Mouse (Mus musculus) forebrain, embryonic 12.5 days (tissue): ENCODE measurements around the gene Neurl4. TPM values are rescaled to one million over a fixed set of nuclear protein-coding genes. Genes with fewer than 3 reads are reported as not detected.

ENCODE experiments used
- ATAC-seq: fragments of 200-750 bp; cut with Nextera tagmentation; 2 replicates; pipeline ENCODE4 v1.8.0; 2017; ENCODE audit warnings: moderate TSS enrichment; ENCODE audit not compliant: low FRiP score
- H3K27ac ChIP-seq: fragments of 300-500 bp; sonication (generic); 2 replicates; pipeline ENCODE4 v1.5.1; 2016; ENCODE audit warnings: mild to moderate bottlenecking
- H3K27me3 ChIP-seq: fragments of 300-500 bp; sonication (generic); 2 replicates; pipeline ENCODE4 v1.6.1; 2016; ENCODE audit warnings: mild to moderate bottlenecking
- H3K36me3 ChIP-seq: fragments of 300-500 bp; sonication (generic); replicated peaks from 2 replicates; pipeline ENCODE4 v1.6.1; 2016; ENCODE audit warnings: mild to moderate bottlenecking
- H3K4me1 ChIP-seq: fragments of 300-500 bp; sonication (generic); 2 replicates; pipeline ENCODE4 v1.6.1; 2016
- H3K4me2 ChIP-seq: fragments of 300-500 bp; sonication (generic); 2 replicates; pipeline ENCODE4 v1.6.1; 2016; ENCODE audit warnings: mild to moderate bottlenecking, moderate library complexity
- H3K4me3 ChIP-seq: fragments of 300-500 bp; sonication (generic); replicated peaks from 2 replicates; pipeline ENCODE4 v1.5.1; 2016; ENCODE audit warnings: mild to moderate bottlenecking
- H3K9ac ChIP-seq: fragments of 300-500 bp; sonication (generic); 2 replicates; pipeline ENCODE4 v1.6.1; 2016; ENCODE audit warnings: mild to moderate bottlenecking
- H3K9me3 ChIP-seq: fragments of 300-500 bp; sonication (generic); 2 replicates; pipeline ENCODE4 v1.6.1; 2016
- WGBS: fragments of 180-500 bp; shearing (Covaris S2); methylation state at CpG from one replicate; pipeline ENCODE4 v1.1.7; 2016; 5-methylcytosine and 5-hydroxymethylcytosine counted together
- polyA plus RNA-seq: library from polyadenylated mRNA; unstranded; fragments of >200 nt; fragmentation: Nextera tagmentation; extraction: Ambion mirVana; gene quantifications from 2 replicates; pipeline ENCODE4 v1.2.1, GENCODE M21; 2016

Gene Neurl4
- polyA plus RNA-seq, 1 experiment from 2014 or later = 19.3 TPM

DNA sequence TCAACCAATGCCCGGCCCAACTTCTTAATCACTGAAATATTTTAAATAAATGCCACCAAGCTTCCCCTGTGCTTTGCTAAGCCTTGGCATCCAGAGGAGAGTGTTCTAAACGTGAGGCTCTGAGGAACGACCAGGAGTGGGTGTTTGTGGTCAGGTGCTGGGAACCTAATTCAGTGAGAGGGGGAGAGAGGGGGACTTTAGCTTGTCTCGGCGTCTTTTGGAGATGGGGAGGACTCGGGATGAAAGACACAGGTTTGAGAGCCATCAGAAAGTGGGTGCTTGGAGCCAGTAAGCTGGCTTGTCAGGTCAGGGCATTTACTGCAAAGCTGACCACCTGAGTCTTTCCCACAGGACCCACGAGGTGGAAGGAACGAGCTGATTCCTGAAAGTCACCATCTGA is 30.9 kb downstream of the Neurl4 start:
- H3K4me2 ChIP-seq = no peak overlapping the region

DNA sequence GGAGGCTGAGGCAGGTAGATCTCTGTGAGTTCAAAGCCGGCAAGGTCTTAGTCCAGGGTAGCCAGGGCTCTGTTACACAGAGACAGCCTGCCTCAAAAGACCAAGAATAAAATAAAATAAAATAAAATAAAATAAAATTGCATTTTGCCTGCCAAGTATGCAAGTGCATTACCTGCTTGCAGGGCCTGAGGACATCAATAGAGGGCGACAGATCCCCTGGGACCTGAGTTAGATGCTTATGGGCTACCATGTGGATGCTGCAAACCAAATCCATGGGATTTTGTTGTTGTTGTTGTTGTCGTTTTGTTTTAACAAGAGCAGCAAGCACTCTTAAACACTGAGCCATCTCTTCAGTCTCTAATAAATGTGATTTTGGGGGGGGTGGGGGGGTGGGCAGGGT is 31.4 kb downstream of the Neurl4 start:
- peaks cover 22% of the 10 kb centered on the region for H3K4me1 ChIP-seq
- no peak overlapping the region for H3K9ac ChIP-seq
- H3K27me3 ChIP-seq = peaks cover 20% of the 10 kb centered on the region
- no peak for ATAC-seq
- no peak overlapping the region for H3K4me3 ChIP-seq
- H3K27ac ChIP-seq = no peak overlapping the region
- H3K36me3 ChIP-seq = no peaks in the 10 kb centered on the region
- no peaks in the 10 kb centered on the region for H3K9me3 ChIP-seq
- WGBS = 37% methylated on average over 3 of the region's 3 CpGs
- no peak overlapping the region for H3K4me2 ChIP-seq

More for the DNA sequence above, 30.9 kb downstream of the Neurl4 start:
- Histone ChIP-seq H3K27me3 (peaks cover 15% of the 10 kb centered on the region), H3K4me3 (no peak overlapping the region), H3K27ac (no peak overlapping the region), H3K9ac (no peak overlapping the region), H3K9me3 (no peaks in the 10 kb centered on the region), H3K36me3 (no peaks in the 10 kb centered on the region), H3K4me1 (peaks cover 17% of the 10 kb centered on the region)
- ATAC-seq = no peak
- 79% methylated on average over 8 of the region's 8 CpGs for WGBS

- 78% methylated on average over 4 of the region's 4 CpGs for WGBS
- H3K27me3 ChIP-seq = peaks cover 28% of the 10 kb centered on the region
- H3K36me3 ChIP-seq = no peaks in the 10 kb centered on the region
- peaks cover 24% of the 10 kb centered on the region for H3K4me1 ChIP-seq
- H3K4me2 ChIP-seq = no peak overlapping the region
- H3K9ac ChIP-seq = no peak overlapping the region
- H3K9me3 ChIP-seq = no peaks in the 10 kb centered on the region
- ATAC-seq = no peak
- H3K27ac ChIP-seq = no peak overlapping the region
- no peak overlapping the region for H3K4me3 ChIP-seq
Observed at GRCm38 (mm10) chr11:69933066-69933465, 32.2 kb downstream of the Neurl4 start.

- Histone ChIP-seq H3K4me3 (peak overlapping the region; percentile 19), H3K27ac (peak overlapping the region; percentile 19; the same call in 1 of the 2 replicates), H3K9ac (no peak overlapping the region), H3K27me3 (peaks cover 39% of the 10 kb centered on the region), H3K36me3 (no peaks in the 10 kb centered on the region), H3K4me1 (peaks cover 24% of the 10 kb centered on the region), H3K9me3 (no peaks in the 10 kb centered on the region), H3K4me2 (peak overlapping the region; percentile 48)
- WGBS = under 1% methylated on average over 18 of the region's 18 CpGs
- ATAC-seq = peak; percentile 35; the same call in 1 of the 2 replicates
Observed at GRCm38 (mm10) chr11:69934169-69934568, 33.3 kb downstream of the Neurl4 start.

- H3K36me3 ChIP-seq = no peaks in the 10 kb centered on the region
- no peak overlapping the region for H3K27ac ChIP-seq
- peak overlapping the region; percentile 19; the same call in 1 of the 2 replicates for H3K4me3 ChIP-seq
- H3K27me3 ChIP-seq = peaks cover 41% of the 10 kb centered on the region
- no peaks in the 10 kb centered on the region for H3K9me3 ChIP-seq
- peaks cover 24% of the 10 kb centered on the region for H3K4me1 ChIP-seq
- H3K4me2 ChIP-seq = peak overlapping the region; percentile 48
- no peak for ATAC-seq
- 23% methylated on average over 6 of the region's 6 CpGs for WGBS
- no peak overlapping the region for H3K9ac ChIP-seq
Observed at GRCm38 (mm10) chr11:69934681-69935080, 33.8 kb downstream of the Neurl4 start.

DNA sequence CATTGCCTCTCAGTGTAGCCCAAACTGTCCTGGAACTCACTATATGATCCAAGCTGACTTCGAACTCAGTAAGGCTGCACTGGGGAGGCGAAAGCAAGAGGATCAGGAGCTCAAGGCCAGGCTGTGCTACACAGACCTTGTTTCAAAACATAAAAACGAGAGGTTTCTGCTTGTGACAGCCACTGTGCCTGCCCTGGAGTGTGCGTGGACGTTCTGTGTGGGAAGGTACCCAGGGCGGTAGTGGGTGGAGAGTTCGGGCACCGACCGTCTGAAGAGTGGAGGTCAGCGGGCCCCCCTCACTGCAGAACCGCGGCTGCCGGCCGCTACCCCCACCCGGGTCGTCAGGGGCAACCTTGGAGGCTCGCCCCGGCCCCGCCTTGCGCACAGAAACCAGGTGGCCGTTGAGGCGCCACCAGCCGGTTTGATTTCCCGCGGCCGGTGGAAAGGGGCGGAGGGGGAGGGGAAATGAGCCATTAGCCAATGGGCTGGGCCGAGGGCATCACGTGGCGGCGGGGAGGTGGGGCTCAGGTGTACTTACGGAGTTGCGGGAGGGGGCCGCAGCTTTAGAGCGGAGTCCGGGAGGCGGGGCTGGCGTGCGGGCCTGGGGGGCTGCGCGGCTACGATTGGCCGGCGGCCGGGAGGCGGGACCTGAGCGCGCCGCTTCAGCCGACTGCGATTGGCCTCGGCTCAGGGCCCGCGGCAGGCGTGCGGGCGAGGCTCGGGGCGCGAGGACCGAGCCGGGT is 34.4 kb downstream of the Neurl4 start, which contains the start of gene Ybx2:
Gene Ybx2 (plus strand): TSS at position 660 of the 743 bp plus-strand sequence.
- Histone ChIP-seq H3K9me3 (no peaks in the 10 kb centered on the region), H3K27me3 (peaks cover 41% of the 10 kb centered on the region), H3K9ac (peak within 1 kb of the TSS; percentile 70), H3K27ac (no peak within 1 kb of the TSS), H3K4me3 (peak within 1 kb of the TSS; percentile 63), H3K4me2 (peak within 1 kb of the TSS; percentile 100), H3K36me3 (no peaks in the 10 kb centered on the region), H3K4me1 (peaks cover 24% of the 10 kb centered on the region)
- WGBS = 2% methylated on average over 45 of the region's 62 CpGs
- peak; percentile 93 for ATAC-seq

GRCm38 (mm10) chr11:69936156-69936555 is 35.3 kb downstream of the Neurl4 start:
- Histone ChIP-seq H3K9ac (peak overlapping the region; percentile 70), H3K9me3 (no peaks in the 10 kb centered on the region), H3K4me1 (peaks cover 24% of the 10 kb centered on the region), H3K4me2 (peak overlapping the region; percentile 100), H3K4me3 (peak overlapping the region; percentile 63), H3K27ac (no peak overlapping the region), H3K27me3 (peaks cover 41% of the 10 kb centered on the region), H3K36me3 (no peaks in the 10 kb centered on the region)
- no peak for ATAC-seq
- WGBS = 2% methylated on average over 30 of the region's 30 CpGs

GRCm38 (mm10) chr11:69936714-69937347 is 36.0 kb downstream of the Neurl4 start:
- peaks cover 41% of the 10 kb centered on the region for H3K27me3 ChIP-seq
- peak overlapping the region; percentile 70; the same call in 1 of the 2 replicates for H3K9ac ChIP-seq
- H3K9me3 ChIP-seq = no peaks in the 10 kb centered on the region
- no peak overlapping the region for H3K27ac ChIP-seq
- WGBS = 47% methylated on average over 9 of the region's 9 CpGs
- H3K4me1 ChIP-seq = peaks cover 24% of the 10 kb centered on the region
- H3K36me3 ChIP-seq = no peaks in the 10 kb centered on the region
- H3K4me2 ChIP-seq = peak overlapping the region; percentile 100
- no peak for ATAC-seq
- peak overlapping the region; percentile 63 for H3K4me3 ChIP-seq

- ATAC-seq = no peak
- Histone ChIP-seq H3K4me1 (peaks cover 24% of the 10 kb centered on the region), H3K27me3 (peaks cover 41% of the 10 kb centered on the region), H3K4me3 (no peak overlapping the region), H3K36me3 (no peaks in the 10 kb centered on the region), H3K27ac (no peak overlapping the region), H3K9ac (0 out of 2 replicates have a peak overlapping the region, but pooled peaks have one; percentile 5), H3K4me2 (no peak overlapping the region), H3K9me3 (no peaks in the 10 kb centered on the region)
- WGBS = 49% methylated on average over 4 of the region's 4 CpGs
Observed at GRCm38 (mm10) chr11:69937385-69937784, 36.5 kb downstream of the Neurl4 start.

- no peak overlapping the region for H3K4me3 ChIP-seq
- no peak overlapping the region for H3K27ac ChIP-seq
- ATAC-seq = no peak
- 0 out of 2 replicates have a peak overlapping the region, but pooled peaks have one; percentile 5 for H3K9ac ChIP-seq
- peaks cover 24% of the 10 kb centered on the region for H3K4me1 ChIP-seq
- peaks cover 41% of the 10 kb centered on the region for H3K27me3 ChIP-seq
- no peaks in the 10 kb centered on the region; the same call in 1 of the 2 replicates for H3K36me3 ChIP-seq
- H3K9me3 ChIP-seq = no peaks in the 10 kb centered on the region
- no peak overlapping the region for H3K4me2 ChIP-seq
- WGBS = 78% methylated on average over 5 of the region's 5 CpGs
Observed at GRCm38 (mm10) chr11:69937834-69938233, 37.0 kb downstream of the Neurl4 start.

DNA sequence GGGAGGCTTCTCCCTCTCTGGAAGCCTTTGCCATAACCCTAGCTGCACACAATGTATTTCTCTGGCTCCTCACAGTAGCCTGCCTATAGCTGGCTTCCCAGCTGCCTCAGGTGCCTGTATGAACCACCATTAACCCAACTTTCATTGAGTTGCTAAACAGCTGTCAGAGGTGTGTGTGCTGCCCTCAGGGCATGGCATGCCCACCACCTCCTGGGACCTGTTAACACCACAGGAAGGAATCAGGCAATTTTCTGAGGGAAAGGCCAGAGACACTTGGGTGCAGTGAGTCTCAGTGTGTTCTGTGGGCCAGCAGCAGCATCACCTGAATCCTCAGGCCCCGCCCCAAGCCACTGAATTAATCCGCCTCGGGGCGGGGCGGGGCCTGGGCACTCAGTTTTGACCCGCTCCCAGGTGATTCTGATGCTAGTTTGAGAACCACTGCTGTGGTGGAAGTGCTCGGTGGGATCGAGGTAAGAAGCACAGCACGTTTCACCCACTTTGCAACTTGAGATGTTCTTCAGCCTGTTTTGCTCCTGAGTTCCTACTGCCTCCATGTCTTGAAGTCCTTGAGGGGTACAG is 37.6 kb downstream of the Neurl4 start:
- ATAC-seq = no peak
- no peak overlapping the region for H3K4me3 ChIP-seq
- H3K4me2 ChIP-seq = no peak overlapping the region
- H3K36me3 ChIP-seq = no peaks in the 10 kb centered on the region; the same call in 1 of the 2 replicates
- no peak overlapping the region for H3K9ac ChIP-seq
- no peak overlapping the region for H3K27ac ChIP-seq
- H3K4me1 ChIP-seq = peaks cover 24% of the 10 kb centered on the region
- H3K9me3 ChIP-seq = no peaks in the 10 kb centered on the region
- 31% methylated on average over 9 of the region's 9 CpGs for WGBS
- H3K27me3 ChIP-seq = peaks cover 41% of the 10 kb centered on the region

GRCm38 (mm10) chr11:69939181-69939580 is 38.3 kb downstream of the Neurl4 start:
- no peaks in the 10 kb centered on the region for H3K9me3 ChIP-seq
- no peak overlapping the region for H3K27ac ChIP-seq
- no peak overlapping the region for H3K4me3 ChIP-seq
- H3K9ac ChIP-seq = no peak overlapping the region
- H3K4me2 ChIP-seq = no peak overlapping the region
- WGBS = 72% methylated on average over 5 of the region's 5 CpGs
- peaks cover 41% of the 10 kb centered on the region for H3K27me3 ChIP-seq
- peaks cover 5% of the 10 kb centered on the region for H3K36me3 ChIP-seq
- ATAC-seq = no peak
- H3K4me1 ChIP-seq = peaks cover 24% of the 10 kb centered on the region
